Mouse (Mus musculus) embryonic fibroblast, embryonic 13.5 days (primary cell): Measurements from ENCODE around the gene Rps17.

Source experiments
- CTCF ChIP-seq: IDR thresholded peaks from 2 replicates; pipeline ENCODE4 v1.5.1; 2011; ENCODE audit warnings: mild to moderate bottlenecking, control low read depth, low read length, moderate library complexity, borderline replicate concordance; ENCODE audit not compliant: insufficient read depth
- POLR2A ChIP-seq: IDR thresholded peaks from 2 replicates; pipeline ENCODE4 v1.6.1; 2011; ENCODE audit warnings: low read depth, mild to moderate bottlenecking, control low read depth, low read length, moderate library complexity

- TF ChIP-seq CTCF (no peak), POLR2A (no peak)
Measured at GRCm38 (mm10) chr7:81326043-81326442, 19.0 kb downstream of the Rps17 start.
